Mouse (Mus musculus) limb, embryonic 15.5 days (tissue): ENCODE measurements at regions not wholly inside any gene's neighbourhood (a gene's known extent, or its start where the extent isn't known, plus 50 kb on each side); places are given as distances from the start of the nearest gene placed in this dataset.
"Not testable (repeated sequence)": the region's sequence is repeated elsewhere in the genome, so short reads cannot be mapped to it uniquely, and the experiment has no call there.

ENCODE experiments used
- ATAC-seq: fragments of 200-750 bp; cut with Nextera tagmentation; 2 replicates; pipeline ENCODE4 v1.8.0; 2017; ENCODE audit warnings: low read depth, moderate TSS enrichment; ENCODE audit not compliant: insufficient number of reproducible peaks, low FRiP score, low TSS enrichment
- H3K27ac ChIP-seq: fragments of 300-500 bp; sonication (generic); 2 replicates; pipeline ENCODE4 v1.5.1; 2015; ENCODE audit warnings: moderate library complexity, mild to moderate bottlenecking, inconsistent platforms
- H3K27me3 ChIP-seq: fragments of 300-500 bp; sonication (generic); 2 replicates; pipeline ENCODE4 v1.6.1; 2015; ENCODE audit warnings: inconsistent platforms
- H3K36me3 ChIP-seq: fragments of 300-500 bp; sonication (generic); 2 replicates; pipeline ENCODE4 v1.6.1; 2015; ENCODE audit warnings: inconsistent platforms
- H3K4me1 ChIP-seq: fragments of 300-500 bp; sonication (generic); 2 replicates; pipeline ENCODE4 v1.6.1; 2015; ENCODE audit warnings: inconsistent platforms
- H3K4me2 ChIP-seq: fragments of 300-500 bp; sonication (generic); 2 replicates; pipeline ENCODE4 v1.6.1; 2015; ENCODE audit warnings: mild to moderate bottlenecking, inconsistent platforms
- H3K4me3 ChIP-seq: fragments of 300-500 bp; sonication (generic); 2 replicates; pipeline ENCODE4 v1.5.1; 2015; ENCODE audit warnings: mild to moderate bottlenecking, inconsistent platforms
- H3K9ac ChIP-seq: fragments of 300-500 bp; sonication (generic); 2 replicates; pipeline ENCODE4 v1.6.1; 2015; ENCODE audit warnings: inconsistent platforms
- H3K9me3 ChIP-seq: fragments of 300-500 bp; sonication (generic); 2 replicates; pipeline ENCODE4 v1.6.1; 2016; ENCODE audit warnings: inconsistent platforms
- WGBS: fragments of 180-500 bp; shearing (Covaris S2); methylation state at CpG from one replicate; pipeline ENCODE4 v1.1.7; 2015; 5-methylcytosine and 5-hydroxymethylcytosine counted together

DNA sequence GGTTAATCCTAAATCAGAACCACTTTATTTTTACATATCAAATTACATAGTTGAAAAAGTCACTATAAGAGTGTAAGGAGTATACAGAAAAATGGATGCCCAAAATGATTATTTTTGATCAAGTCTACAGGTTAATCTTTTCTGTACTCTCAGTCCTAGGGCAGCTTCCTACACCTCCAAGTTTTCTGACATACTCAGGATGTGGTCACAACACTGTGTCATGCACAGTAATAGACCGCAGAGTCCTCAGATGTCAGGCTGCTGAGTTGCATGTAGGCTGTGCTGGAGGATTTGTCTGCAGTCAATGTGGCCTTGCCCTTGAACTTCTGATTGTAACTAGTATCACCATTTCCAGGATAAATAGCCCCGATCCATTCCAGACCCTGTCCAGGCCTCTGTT, 925.1 kb downstream of the Adam6a start:
- no peak overlapping the region for H3K9ac ChIP-seq
- H3K4me3 ChIP-seq, result no peak overlapping the region
- no peak overlapping the region for H3K27ac ChIP-seq
- WGBS, result 93% methylated on average over 2 of the region's 2 CpGs
- H3K36me3 ChIP-seq, result no peaks in the 10 kb centered on the region
- H3K4me2 ChIP-seq, result no peak overlapping the region
- H3K4me1 ChIP-seq, result no peaks in the 10 kb centered on the region
- no peaks in the 10 kb centered on the region for H3K27me3 ChIP-seq
- no peaks in the 10 kb centered on the region for H3K9me3 ChIP-seq
- no peak for ATAC-seq

DNA sequence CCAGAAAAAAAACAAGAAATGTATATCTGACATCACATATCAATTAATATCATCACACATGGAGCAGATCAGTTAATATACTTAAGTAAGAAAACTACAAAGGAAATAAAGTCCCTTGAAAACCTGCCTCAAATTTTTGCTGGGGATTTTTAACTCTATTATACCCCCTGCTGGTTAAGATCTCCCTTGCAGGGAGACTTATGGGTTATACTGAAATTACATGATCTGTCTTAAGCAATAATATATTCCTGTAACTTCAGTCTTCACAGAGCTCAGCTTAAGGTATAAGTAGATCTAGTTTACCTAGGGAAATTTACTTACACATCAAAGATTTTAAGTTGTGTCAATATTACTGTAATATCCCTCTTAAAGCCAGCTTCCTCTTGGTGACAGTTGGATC, 929.0 kb downstream of the Adam6a start:
- not testable (repeated sequence) for H3K36me3 ChIP-seq, H3K27me3 ChIP-seq, ATAC-seq, H3K27ac ChIP-seq, H3K9me3 ChIP-seq, H3K9ac ChIP-seq, H3K4me2 ChIP-seq, H3K4me1 ChIP-seq, H3K4me3 ChIP-seq

DNA sequence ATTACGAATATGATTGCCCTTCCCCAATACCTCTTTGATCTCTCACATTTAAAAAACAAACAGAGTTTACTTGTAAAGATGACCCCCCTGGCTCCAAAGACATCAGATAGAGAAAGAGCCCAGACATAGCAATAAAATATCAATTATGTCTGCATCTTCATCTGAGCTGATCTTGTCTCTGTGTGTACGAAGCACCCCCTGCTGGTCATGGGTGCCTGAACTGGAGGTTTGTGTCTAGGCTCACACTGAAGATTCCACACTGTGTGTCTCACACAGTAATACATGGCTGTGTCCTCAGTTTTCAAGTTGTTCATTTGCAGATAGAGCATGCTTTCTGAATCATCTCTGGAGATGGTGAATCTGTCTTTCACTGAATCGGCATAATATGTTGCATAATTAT, 935.0 kb downstream of the Adam6a start:
- WGBS, result 78% methylated on average over 3 of the region's 3 CpGs
- no peak overlapping the region for H3K4me3 ChIP-seq
- no peaks in the 10 kb centered on the region for H3K36me3 ChIP-seq
- no peak overlapping the region for H3K27ac ChIP-seq
- no peaks in the 10 kb centered on the region for H3K4me1 ChIP-seq
- no peak overlapping the region for H3K4me2 ChIP-seq
- H3K9me3 ChIP-seq, result no peaks in the 10 kb centered on the region
- ATAC-seq, result no peak
- no peaks in the 10 kb centered on the region for H3K27me3 ChIP-seq
- H3K9ac ChIP-seq, result no peak overlapping the region

DNA sequence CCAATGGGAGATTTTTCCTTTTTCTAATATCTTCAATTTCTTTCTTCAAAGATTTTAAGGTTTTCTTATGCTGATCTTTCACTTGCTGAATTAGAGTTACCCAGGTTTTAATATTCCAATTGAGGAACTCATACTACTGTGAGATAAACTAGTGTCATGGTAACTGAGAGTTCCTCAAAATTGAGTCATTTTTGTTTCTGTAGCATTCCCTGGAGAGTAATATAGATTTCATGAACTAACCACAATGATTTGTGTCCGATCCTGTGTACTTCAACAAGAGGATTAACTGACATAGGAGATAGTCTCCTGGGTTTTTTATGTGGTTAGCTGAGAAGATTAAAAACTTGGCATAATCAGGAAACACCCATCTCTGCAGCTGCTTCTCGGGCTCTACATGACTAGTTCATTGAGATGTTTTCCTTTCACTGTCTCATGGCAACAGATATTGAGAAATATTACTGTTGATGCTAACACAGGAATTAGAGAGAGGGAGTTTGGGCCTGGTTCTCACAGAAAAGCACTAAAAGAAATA, 949.9 kb downstream of the Adam6a start:
- not testable (repeated sequence) for ATAC-seq, H3K9ac ChIP-seq, H3K36me3 ChIP-seq, H3K9me3 ChIP-seq, H3K4me1 ChIP-seq, H3K4me3 ChIP-seq, H3K27ac ChIP-seq, H3K4me2 ChIP-seq, H3K27me3 ChIP-seq
- WGBS, result 65% methylated on average over 2 of the region's 2 CpGs

DNA sequence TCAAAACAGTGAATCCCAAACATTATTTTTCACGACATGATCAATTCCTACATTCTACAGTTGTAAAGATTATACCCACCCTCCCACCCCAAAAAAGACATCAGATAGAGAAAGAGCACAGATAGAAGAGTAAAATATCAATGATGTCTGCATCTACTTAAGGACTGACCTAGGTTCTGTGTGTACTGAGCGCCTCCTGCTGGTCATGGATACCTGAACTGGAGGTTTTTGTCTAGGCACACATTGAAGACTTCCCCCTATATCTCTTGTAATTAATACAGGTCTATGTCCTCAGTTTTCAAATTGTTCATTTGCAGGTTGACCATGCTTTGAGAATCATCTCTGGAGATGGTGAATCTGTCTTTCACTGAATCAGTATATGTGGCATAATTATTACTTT, 952.0 kb downstream of the Adam6a start:
- H3K27me3 ChIP-seq, result no peaks in the 10 kb centered on the region
- H3K4me3 ChIP-seq, result no peak overlapping the region
- WGBS, result 49% methylated on average over 2 of the region's 2 CpGs
- H3K4me2 ChIP-seq, result no peak overlapping the region
- no peak overlapping the region for H3K9ac ChIP-seq
- no peaks in the 10 kb centered on the region for H3K4me1 ChIP-seq
- no peak overlapping the region for H3K27ac ChIP-seq
- no peaks in the 10 kb centered on the region for H3K36me3 ChIP-seq
- no peak for ATAC-seq
- no peaks in the 10 kb centered on the region for H3K9me3 ChIP-seq

DNA sequence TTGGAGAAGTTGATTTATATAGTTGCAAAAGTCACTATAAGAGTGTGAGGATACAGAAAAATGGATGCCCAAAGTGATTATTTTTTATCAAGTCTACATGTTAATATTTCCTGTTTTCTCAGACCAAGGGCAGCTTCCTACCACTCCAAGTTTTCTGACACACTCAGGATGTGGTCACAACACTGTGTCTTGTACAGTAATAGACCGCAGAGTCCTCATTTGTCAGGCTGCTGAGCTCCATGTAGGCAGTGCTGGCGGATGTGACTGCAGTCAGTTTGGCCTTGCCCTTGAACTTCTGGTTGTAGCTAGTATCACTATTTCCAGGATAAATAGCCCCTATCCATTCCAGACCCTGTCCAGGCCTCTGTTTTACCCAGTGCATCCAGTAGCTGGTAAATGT, 969.4 kb downstream of the Adam6a start:
- Histone ChIP-seq H3K4me1 (no peaks in the 10 kb centered on the region), H3K27ac (no peak overlapping the region), H3K4me2 (no peak overlapping the region), H3K9me3 (no peaks in the 10 kb centered on the region), H3K4me3 (no peak overlapping the region), H3K36me3 (no peaks in the 10 kb centered on the region), H3K27me3 (no peaks in the 10 kb centered on the region), H3K9ac (no peak overlapping the region)
- 85% methylated on average over 2 of the region's 2 CpGs for WGBS
- ATAC-seq, result no peak

DNA sequence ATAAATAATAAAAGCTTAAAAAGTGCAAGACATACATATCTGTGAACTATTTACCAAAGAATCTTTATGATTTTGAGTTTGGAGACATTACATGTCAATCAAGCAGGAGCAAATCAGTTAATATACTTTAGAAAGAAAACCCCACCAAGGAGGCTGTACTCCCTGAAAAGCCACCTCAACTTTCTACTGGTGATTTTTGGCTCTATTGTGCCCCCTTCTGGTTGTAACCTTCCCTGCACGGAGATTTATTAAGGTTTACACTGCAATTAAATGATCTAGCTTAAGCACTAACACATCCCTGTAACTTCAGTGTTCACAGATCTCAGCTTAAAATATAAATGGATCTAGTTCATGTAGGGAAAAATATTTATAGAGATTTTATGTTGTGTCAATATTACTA, 998.4 kb downstream of the Adam6a start:
- not testable (repeated sequence) for H3K27me3 ChIP-seq, H3K9me3 ChIP-seq, H3K36me3 ChIP-seq, H3K9ac ChIP-seq, ATAC-seq, H3K4me1 ChIP-seq, H3K4me3 ChIP-seq, H3K27ac ChIP-seq, H3K4me2 ChIP-seq
- WGBS, result 45% methylated on average over 1 of the region's 1 CpGs

DNA sequence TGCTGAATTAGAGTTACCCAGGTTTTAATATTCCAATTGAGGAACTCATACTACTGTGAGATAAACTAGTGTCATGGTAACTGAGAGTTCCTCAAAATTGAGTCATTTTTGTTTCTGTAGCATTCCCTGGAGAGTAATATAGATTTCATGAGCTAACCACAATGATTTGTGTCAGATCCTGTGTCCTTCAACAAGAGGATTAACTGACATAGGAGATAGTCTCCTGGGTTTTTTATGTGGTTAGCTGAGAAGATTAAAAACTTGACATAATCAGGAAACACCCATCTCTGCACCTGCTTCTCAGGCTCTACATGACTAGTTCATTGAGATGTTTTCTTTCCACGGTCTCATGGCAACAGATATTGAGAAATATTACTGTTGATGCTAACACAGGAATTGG, 1001.2 kb downstream of the Adam6a start:
- not testable (repeated sequence) for H3K4me3 ChIP-seq, ATAC-seq, H3K9ac ChIP-seq, H3K36me3 ChIP-seq, H3K27ac ChIP-seq, H3K4me1 ChIP-seq, H3K4me2 ChIP-seq, H3K27me3 ChIP-seq, H3K9me3 ChIP-seq
- 58% methylated on average over 1 of the region's 1 CpGs for WGBS

DNA sequence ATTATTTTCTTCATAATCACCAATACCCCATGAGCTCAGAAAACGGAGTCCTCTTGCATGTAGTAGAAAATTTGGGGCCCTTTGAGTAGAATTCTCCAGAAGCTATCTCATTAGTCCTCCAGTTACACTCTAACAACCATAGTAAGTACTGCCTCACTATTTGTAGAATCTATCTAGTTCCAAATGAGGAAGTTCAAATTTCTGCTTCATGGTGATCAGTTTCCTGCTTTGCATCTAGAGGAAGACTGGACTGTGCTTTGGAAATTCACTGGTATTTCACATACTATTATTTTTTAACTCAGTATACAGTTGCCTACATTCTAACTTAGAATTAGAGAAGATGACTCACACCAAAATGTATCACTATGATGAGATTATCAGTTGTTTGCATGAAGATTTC, 1018.7 kb downstream of the Adam6a start:
- no peaks in the 10 kb centered on the region for H3K4me1 ChIP-seq
- no peak for ATAC-seq
- peaks cover 21% of the 10 kb centered on the region for H3K9me3 ChIP-seq
- H3K36me3 ChIP-seq, result no peaks in the 10 kb centered on the region
- H3K27me3 ChIP-seq, result no peaks in the 10 kb centered on the region
- no peak overlapping the region for H3K9ac ChIP-seq
- H3K4me2 ChIP-seq, result no peak overlapping the region
- H3K27ac ChIP-seq, result no peak overlapping the region
- H3K4me3 ChIP-seq, result no peak overlapping the region
- WGBS, result 60% methylated on average over 1 of the region's 1 CpGs

DNA sequence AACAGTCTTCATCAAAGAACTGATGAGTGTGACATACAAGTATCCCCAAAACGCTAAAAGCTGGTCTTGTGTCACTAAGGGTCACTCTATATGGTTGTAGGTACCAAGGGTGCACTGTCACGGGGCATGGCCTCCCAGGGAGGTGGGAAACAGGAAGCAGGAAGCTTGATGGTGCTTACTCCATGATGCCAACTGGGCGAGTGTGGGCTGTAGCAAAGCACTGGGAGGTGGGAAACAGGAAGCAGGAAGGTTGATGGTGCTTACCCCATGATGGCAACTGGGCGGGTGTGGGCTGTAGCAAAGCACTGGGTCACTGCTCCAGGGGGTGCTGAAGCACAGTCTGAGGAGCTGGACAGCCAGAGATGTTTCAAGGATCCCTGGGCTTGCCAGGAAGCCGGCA, 1019.3 kb downstream of the Adam6a start:
- Histone ChIP-seq H3K4me2 (no peak overlapping the region), H3K27ac (no peak overlapping the region), H3K27me3 (no peaks in the 10 kb centered on the region), H3K4me1 (no peaks in the 10 kb centered on the region), H3K36me3 (no peaks in the 10 kb centered on the region), H3K4me3 (no peak overlapping the region), H3K9ac (no peak overlapping the region), H3K9me3 (peaks cover 21% of the 10 kb centered on the region)
- no peak for ATAC-seq
- 58% methylated on average over 5 of the region's 5 CpGs for WGBS

DNA sequence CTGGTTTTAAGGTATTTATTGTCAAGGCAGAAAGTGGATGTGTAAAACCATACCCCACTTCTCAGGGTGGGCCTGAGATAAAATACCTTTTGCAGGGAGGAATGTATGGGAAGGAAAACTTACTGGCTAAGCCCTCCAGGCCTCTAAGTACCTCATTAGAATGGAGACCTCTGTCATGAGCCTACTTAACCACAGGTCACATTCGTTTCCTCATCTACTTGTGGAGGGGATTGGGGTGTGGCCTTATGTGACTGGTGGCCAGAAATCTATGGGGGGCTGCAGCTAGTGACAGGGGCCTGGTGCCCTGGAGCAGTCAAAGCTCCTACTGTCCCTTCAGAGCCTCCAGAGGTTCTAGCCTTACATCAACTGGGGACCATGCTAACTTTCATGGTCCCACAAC, 1020.0 kb downstream of the Adam6a start:
- Histone ChIP-seq H3K36me3 (no peaks in the 10 kb centered on the region), H3K4me2 (no peak overlapping the region), H3K9ac (no peak overlapping the region), H3K9me3 (peaks cover 18% of the 10 kb centered on the region), H3K4me1 (no peaks in the 10 kb centered on the region), H3K27ac (no peak overlapping the region), H3K27me3 (no peaks in the 10 kb centered on the region), H3K4me3 (no peak overlapping the region)
- ATAC-seq, result no peak
- whole genome bisulfite sequencing, result 54% methylated on average over 1 of the region's 1 CpGs

DNA sequence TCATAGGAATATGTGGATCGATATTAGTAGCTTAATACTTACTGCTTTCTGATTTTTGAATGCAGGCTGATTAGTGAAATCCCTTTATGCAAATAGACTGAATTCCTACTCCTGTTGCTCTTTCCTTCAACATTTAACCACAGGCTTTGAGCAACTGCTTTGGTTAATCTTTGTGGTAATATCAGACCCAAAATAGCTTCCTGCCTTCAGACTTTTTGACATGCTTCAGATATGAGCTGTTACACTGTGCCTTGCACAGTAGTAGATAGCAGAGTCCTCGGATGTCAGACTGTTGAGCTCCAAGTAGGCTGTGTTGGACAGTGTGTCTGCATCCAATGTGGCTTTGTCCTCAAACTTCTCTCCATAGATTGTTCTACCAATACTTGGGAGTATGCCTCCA, 1020.6 kb downstream of the Adam6a start:
- Histone ChIP-seq H3K4me3 (no peak overlapping the region), H3K9me3 (peaks cover 18% of the 10 kb centered on the region), H3K9ac (no peak overlapping the region), H3K4me2 (no peak overlapping the region), H3K27me3 (no peaks in the 10 kb centered on the region), H3K36me3 (no peaks in the 10 kb centered on the region), H3K27ac (no peak overlapping the region), H3K4me1 (no peaks in the 10 kb centered on the region)
- ATAC-seq, result no peak
- 63% methylated on average over 2 of the region's 2 CpGs for WGBS

DNA sequence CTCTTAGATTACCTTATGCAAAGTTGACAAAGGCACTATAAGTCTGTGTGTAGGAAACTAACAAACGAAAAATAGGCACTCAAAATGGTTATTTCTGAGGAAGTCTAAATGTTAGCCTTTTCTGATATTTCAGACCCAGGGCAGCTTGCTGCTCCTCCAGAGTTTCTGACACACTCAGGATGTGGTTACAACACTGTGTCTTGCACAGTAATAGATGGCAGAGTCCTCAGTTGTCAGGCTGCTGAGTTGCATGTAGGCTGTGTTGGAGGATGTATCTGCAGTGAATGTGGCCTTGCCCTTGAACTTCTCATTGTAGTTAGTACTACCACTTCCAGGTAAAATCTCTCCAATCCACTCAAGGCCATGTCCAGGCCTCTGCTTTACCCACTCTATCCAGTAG, 1039.7 kb downstream of the Adam6a start:
- Histone ChIP-seq H3K27me3 (no peaks in the 10 kb centered on the region), H3K4me1 (no peaks in the 10 kb centered on the region), H3K36me3 (no peaks in the 10 kb centered on the region), H3K9ac (no peak overlapping the region), H3K4me3 (no peak overlapping the region), H3K9me3 (no peaks in the 10 kb centered on the region; the same call in 1 of the 2 replicates), H3K27ac (no peak overlapping the region), H3K4me2 (no peak overlapping the region)
- WGBS, result 70% methylated on average over 1 of the region's 1 CpGs
- no peak for ATAC-seq
